Mouse (Mus musculus) heart, adult 18-20 months (tissue): ENCODE results near the gene Gga2. TPM values are rescaled to one million over a fixed set of nuclear protein-coding genes. Genes with fewer than 3 reads are reported as not detected.

Experiments
- DNase-seq, 2 experiments: peaks; one replicate each; pipeline ENCODE4 v3.0.0; 2021 to 2022; ENCODE audit warnings: mixed read lengths in 1 of 2
- total RNA-seq, 2 experiments: library from RNA; stranded (reverse); gene quantifications; 2 replicates each; pipeline ENCODE4 v1.2.3; 2021

The Gga2 gene
- total RNA-seq, 2 experiments from 2014 or later, result 36.1 to 36.3 TPM

GRCm38 (mm10) chr7:122012370-122012769 is 8.7 kb downstream of the Gga2 start:
- DNase-seq, result peak; percentile 34 to 50

DNA sequence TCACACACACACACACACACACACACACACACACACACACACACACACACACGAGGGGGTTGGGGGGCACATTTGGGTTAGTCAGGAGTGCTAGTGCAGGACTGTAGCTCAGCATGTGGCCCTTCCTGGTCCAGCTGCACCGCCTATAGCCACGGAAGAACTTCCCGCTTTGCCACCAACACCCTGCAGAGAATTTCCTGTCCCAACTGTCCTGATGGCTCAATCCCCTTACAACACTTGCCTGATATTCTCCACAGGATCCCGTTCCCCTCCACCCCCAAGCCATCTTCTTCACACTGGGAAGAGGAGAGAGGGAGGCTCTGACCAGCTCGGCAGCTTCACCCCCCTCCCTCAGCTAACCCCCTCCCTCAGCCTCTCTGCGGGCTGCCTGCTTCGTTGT is 20.6 kb downstream of the Gga2 start:
- no peak for DNase-seq

DNA sequence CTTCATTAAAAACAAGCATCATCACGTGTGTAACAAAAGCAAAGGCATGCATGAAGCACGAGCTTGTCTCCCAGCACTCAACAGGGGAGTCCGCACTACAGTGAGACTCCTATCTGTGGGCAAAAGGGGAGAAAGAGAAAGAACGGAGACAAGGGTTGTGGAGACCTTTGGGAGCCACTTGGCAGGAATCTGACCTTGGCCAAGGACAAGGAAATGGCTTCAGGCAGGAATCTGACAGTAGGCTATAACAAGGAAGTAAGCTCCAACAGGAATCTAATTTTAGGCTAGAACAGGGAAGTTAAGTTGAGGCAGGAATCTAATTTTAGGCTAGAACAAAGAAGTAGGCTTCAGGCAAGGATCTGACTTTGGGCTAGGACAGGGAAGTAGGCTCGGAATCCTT is 25.1 kb downstream of the Gga2 start:
- no peak for DNase-seq

DNA sequence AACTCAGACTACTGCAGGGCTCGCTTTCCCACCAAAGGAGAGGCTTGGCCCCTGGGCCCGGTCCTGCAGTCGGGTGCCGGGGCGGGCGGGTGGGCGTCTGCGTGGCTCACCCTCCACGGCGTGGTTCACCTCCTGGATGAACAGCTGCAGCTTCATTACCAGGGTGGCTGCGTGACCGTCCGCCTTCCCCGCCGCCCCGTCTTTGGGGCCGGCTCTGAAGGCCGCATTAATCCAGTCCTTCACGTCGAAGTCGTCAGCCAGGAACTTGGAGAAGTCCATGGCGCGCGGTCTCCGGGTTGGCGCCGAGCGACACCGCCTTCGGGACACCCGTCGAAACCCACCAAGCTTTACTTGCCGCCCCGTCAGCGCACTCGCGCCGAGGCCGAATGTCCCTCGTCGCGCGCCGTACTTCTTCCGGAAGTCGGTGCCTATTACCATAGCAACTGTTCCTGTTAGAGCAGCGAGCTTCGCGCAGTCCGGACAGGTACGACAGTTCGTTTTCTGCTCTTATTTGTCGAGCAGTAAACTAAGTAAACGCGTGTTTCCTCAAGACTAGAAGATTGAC is 39.6 kb downstream of the Gga2 start, which contains the start of gene Cog7:
Cog7 (minus strand) TSS at position 405 of the 565 bp plus-strand sequence.
- peak; percentile 94 to 98 for DNase-seq

DNA sequence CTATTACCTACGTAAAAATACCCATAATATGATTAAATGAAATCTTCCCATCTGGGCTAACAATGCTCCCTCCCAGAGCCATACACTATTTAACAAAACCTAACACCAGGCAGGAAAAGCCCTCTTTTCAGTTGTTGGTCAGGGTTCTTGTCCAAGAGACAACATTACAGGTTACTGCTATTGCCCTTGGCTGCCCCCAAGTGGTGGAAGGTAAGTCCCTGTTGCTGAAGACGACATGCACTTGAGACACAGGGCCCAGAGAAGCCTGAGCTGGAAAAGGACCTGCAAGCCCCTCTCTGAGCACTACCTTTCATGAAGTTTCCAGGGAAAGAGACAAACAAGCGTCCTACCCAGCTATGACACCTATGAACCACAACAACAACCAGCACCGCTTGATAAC is 46.0 kb downstream of the Gga2 start:
- peak; percentile 29 to 70 for DNase-seq

- DNase-seq, result no peak
Measured at GRCm38 (mm10) chr7:121971698-121972097, 49.3 kb downstream of the Gga2 start.

GRCm38 (mm10) chr7:121970250-121970649 is 50.8 kb downstream of the Gga2 start:
- DNase-seq, result no peak

DNA sequence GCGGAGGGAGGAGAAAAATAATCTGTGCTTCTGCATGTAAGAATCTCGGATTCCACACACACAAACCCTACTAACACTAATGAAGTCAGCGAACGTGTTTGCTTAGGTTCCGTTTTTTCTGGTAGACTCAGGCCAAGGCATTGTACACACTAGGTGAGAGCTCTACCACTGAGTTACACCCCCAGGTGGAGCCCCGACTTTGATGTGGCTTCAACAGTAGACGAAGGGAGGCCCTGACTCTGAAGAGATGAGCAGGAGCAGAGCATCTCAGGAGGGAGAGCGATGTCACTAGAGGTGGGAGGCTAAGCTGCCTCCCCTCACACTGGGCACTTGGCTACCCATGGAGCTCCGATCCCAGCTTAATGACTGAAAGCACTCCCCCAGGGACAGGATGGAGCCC is 52.2 kb downstream of the Gga2 start:
- DNase-seq, result no peak

- DNase-seq, result no peak
Measured at GRCm38 (mm10) chr7:121968242-121968641, 52.8 kb downstream of the Gga2 start.

- DNase-seq, result no peak
Measured at GRCm38 (mm10) chr7:121966169-121966568, 54.9 kb downstream of the Gga2 start.

GRCm38 (mm10) chr7:121963883-121964398 is 57.1 kb downstream of the Gga2 start:
- DNase-seq, result peak; percentile 40 to 65

DNA sequence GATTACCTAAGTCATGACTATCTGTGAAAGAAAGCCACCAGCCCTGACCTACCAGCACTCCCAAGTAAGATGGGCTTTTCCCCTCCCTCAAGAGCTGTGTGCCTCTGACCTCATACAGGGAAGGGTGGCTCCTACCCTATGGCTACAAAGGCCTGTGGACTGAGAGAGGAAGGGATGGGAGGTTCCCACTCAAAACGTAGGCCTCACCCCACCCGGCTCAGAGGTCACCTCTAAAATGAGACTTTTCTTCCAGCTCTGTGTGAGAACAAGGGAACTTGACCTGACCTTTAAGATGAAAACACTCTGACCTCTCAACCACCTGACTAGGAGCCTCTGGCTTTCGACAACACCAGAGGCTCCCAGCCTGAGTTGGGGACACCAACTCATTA is 58.5 kb downstream of the Gga2 start:
- no peak for DNase-seq

DNA sequence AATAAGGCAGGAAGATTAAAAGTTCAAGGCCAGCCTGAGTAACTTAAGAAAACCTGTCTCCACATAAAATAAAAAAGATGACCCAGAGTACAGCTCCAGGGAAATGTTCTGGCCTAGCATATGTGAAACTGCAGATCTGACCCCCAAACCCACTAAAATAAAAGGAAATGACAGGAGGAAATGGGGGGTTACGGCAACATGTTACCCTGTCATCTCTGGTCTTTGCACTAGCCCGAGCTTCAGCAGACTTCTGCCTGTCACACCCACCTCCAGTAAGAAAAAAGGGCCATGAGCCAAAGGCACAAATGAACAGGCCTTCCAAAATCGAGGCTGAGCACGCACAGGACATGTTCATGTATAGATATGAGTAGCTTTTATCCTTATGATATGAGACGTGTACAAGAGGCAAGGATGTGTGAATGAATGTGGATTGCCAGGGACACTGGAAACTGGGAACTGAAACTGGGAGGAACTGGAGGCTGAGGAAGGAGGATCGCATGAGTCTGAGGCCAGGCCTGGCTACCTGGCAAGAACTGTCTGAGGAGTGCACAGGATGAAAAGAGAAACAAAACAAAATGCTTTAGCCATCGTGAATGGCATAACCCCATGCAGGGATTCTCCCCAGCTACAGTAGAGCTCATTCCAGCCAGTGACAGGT is 59.0 kb downstream of the Gga2 start:
- no peak for DNase-seq

DNA sequence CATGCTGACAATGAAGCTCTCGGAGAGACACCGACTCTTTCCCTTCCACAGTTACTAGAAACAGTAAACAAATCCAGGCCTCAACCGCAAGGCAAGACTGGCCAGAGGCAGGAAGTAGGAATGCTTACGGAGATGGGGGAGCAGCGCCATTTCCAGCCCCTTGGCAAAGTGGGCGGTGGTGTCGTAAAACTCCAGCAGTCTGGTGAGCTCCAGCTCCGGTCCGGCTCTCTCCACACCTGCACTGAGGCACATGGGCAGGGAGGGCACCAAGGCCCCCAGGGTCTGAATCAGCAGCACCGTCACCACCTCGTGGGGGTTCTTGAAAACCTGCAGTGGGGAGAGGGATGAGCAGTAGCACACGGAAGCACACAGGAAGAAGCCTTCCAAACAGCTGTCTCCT is 65.2 kb downstream of the Gga2 start:
- DNase-seq, result no peak

DNA sequence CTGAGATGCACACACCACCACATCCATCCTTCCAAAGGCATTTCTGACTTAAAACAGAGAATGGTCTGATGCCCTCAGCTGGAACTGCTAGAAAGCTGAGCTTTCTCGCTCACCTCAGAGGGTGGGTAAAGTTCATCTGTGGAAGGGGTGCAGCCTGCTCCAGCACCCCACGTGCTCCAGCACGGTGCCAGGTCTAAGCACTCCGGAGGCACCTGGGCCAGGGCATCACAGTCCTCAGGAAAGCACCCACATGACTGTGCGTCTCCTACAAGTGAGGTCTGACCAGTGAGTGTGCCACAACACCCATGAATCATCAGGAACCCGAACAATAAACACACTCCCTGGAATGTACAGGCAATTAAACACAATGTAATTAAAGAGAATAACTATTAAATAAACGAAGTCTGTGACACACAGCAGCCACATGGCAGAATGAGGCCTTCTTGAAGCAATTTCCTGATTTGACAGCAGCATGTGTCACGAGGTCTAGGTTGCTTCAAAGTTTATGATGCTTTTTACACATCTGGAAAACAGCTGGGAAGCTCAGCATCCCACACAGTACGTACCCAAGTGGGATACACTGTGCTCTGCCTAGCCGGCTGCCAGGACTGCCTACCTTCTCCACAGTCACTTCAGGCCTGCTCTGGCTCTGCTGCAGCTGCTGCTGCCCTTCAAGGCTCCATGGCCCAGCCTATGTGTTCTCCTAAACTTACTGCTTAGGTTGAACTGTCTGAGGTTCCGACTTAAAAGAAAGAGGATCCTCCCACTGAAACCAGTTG is 65.9 kb downstream of the Gga2 start:
- DNase-seq, result no peak

DNA sequence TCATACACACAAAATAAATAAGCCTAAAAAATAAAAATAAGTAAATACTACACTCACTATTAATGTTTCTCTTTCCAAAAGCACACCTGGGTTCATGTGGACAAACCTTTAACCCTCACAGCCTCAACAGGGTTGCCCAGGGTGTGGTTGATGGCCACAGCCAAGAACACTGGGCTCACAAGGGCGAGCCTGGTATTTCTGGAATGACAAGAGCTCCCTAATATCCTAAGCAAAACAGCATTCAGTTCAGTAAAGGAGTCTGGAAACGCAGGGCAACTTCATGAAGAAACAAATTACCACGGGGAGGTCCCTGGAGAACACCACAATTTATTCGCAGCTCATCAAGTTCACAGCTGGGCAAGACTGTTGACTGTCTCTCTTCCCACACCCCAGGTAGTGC is 73.5 kb downstream of the Gga2 start:
- DNase-seq, result no peak

GRCm38 (mm10) chr7:121946196-121946595 is 74.8 kb downstream of the Gga2 start:
- DNase-seq, result no peak

DNA sequence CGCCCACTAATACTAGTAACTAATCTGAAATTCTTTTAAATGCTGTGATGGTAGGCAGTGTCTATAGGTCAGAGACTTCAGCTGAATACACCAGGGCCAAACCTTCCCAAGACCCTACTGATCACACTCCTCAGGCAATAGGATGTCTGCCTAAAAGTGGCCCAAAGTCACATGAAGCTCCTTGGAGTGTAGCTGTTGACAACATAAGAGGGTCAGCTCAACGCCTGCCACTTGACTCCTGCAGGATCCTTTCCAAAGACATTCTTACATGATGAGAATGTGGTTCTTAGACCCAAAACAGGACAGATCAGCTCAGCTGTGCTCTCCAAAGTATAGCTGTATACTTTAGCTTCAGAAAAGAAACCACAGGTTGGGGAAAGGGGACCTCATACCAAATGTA is 78.7 kb downstream of the Gga2 start:
- no peak for DNase-seq

DNA sequence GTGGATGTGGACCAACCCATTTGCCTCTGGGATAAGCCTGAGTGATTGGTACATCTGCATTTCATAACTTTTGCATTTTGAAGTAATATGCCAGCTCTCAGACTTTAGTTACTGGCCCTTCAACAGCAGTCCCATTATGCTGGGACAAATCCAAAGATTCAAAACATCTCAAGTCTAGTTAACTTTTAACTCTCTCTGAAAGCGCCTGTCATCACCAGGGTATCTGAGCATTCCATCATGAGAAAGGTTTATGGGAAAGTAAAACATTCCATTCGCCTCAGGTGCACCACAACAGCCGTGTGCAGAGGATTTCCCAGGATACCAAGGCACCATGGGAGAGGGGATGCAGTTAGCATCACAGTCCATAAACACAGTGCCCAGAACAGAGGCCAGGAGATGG is 79.4 kb downstream of the Gga2 start:
- DNase-seq, result no peak

DNA sequence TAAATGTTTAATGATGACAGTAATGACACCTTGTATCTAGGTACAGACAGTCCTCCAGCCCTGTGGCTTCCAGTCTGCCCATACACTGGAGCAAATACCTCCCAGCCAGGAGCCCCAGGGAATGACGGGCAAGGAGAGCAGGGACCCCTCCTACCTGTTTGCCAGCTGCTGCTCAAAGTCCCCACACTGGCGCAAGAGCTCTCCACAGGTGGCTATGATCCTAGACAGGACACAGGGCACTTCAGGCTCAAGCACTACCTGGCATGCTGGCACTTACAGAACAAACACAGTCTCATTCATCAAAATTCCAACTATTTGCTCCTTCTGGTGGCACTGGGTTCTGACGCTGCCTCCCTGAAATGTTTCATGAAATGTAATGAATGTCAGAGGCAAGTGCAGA is 80.0 kb downstream of the Gga2 start:
- DNase-seq, result no peak

DNA sequence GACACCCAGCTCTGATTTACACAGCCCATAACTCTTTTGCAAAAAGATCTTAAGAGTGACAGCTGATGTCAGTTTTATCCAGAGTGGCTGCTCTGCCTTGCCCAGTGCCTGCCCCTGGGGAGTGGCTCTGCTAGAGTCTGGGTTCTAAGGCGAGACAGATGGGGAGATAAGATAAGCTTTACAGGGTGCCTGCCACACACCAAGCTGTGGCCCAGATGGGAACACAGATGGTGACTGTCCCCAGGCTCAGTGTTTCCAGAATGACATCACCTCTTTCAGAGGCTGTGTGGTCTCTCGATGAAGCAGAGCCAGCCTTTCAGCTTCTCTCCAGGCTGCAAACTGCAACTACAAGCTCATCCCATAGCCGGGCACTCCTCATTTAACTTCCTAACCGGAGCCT is 81.3 kb downstream of the Gga2 start:
- DNase-seq, result no peak

- no peak for DNase-seq
Measured at GRCm38 (mm10) chr7:121939244-121939643, 81.8 kb downstream of the Gga2 start.

DNA sequence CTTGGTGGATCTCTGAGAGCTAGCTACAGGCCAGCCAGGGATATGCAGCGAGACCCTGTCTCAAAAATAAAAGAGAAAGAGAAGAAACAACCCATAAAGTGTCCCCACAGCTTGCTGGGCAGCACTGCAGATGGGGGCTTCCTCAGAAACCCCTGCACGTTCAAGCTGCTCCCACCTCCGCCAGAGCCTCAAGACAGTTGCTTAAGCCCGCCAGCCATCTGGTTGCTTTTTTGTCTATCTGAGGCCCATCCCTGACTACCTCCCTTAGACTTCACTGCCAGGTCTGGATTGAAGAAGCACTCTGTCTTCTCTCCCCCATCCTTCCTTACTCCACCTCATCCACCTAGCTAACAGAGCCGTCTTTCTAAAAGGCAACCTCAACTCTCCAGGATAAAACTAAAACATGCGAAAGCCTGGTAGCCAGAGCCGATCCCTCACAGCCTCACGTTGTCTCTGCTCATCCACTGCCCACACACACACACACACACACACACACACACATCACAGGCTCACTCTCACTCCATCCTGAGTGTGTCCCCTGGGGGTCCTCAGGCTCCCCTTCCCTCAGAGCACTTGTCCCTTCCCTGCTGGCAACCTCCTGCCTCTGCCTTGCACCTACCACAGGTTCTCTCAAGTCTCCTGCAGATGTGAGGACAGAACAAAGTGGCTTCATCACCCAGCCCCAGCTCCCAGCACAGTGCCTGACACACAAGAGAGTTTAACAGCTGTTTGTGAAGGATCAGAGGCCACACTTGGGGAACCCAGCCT is 82.7 kb downstream of the Gga2 start:
- DNase-seq, result no peak
